Mouse (Mus musculus) stomach, postnatal 0 days (tissue): ENCODE measurements around the gene Cux2.

ENCODE experiments used
- CTCF ChIP-seq: IDR thresholded peaks from 2 replicates; pipeline ENCODE4 v1.5.1; 2016; ENCODE audit warnings: antibody characterized with exemption, low read depth, mild to moderate bottlenecking, moderate library complexity
- EP300 ChIP-seq: optimal IDR thresholded peaks from 2 replicates; pipeline ENCODE3; 2016; ENCODE audit warnings: antibody characterized with exemption

GRCm38 (mm10) chr5:121955806-121956205 lies 94.1 kb downstream of the Cux2 start:
- TF ChIP-seq EP300 = no peak
- no peak for TF ChIP-seq CTCF
